Mouse (Mus musculus): ENCODE data around the gene Atp1b1.

Gene Atp1b1

GRCm38 (mm10) chr1:164467406-164467805, 9.3 kb upstream of the Atp1b1 start:
- no peak for DNase-seq (ENCODE audit: low spot score)

DNA sequence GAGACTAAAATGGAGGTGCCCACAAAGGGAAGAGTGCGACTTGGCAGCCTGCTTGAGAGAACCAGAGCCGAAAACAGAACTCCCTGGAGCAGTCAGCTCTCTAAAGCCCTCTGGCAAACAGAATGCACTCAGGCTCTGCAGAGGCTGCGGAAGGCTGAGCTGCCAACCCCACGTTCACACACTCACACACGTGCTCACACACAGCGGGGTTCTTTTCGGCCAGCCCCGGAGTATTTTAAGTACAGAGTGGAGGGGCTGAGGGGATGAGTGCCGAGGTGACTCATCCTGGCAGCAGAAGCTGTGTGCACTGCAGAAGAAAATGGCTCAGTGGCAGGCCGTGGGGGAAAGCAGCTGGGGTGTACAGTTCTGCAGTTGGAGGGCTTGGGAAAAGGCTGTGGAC, 3.6 kb upstream of the Atp1b1 start:
- peak; percentile 57 for DNase-seq (ENCODE audit: low spot score)

GRCm38 (mm10) chr1:164460921-164461697, 3.0 kb upstream of the Atp1b1 start:
- peak; percentile 81 for DNase-seq (ENCODE audit: low spot score)

DNA sequence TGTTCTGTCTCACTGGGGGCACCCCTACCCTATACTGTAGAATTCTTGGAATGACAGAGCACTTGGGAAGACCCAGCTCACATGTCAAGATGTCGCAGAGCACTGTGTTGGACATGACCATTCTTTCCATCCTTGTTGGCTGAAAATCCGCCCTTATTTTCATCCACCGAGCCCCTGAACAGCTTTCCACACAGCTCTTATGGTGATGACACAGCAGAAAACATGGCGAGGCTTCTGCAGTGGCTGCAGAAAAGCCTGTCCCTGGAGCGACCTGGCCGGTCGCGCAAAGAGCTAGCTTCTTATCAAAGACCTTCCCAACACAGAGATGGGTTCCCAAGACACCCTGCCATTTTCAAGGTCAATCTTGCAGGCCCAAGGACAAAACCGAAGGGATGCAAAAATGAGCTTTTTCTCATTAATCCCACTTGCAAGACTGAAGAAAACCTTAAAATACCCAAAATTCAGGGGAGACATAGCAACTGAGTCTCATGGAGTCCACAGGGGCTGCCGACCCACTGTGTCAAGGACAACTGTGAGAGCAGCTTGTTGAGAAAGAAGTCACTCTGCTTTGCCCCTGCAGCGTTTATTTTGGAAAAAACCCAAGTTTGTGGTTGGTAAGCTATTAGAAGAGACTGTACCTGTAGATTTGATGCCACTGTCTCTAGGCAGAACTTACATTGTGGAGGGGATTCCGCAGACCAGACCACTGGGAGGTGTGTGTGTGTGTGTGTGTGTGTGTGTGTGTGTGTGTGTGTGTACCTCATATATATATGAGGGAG, 1.2 kb upstream of the Atp1b1 start:
- peak; percentile 57 for DNase-seq (ENCODE audit: low spot score)

DNA sequence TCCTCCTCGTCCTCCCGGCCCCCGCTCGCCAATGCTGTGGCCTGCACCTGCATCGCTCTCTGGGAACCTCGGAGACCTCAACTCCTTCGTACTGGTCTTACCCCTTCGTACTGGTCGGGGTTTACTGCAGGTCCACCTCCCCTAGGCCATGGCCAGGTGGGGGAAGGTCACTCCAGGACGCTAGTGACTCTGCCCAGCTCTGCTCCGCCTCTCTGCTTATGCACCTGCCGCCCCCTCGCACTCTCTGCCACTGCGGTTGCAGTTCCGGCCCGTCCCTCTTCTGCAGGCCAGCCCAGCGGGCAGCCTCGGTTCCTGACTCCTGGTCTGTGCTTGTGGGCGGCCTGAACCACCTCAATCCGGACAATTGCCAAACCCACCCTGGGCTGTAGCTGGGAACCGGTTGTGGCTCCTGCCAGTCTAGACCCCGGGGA, 481 bp upstream of the Atp1b1 start:
- DNase-seq (ENCODE audit: low spot score), result peak; percentile 84

- peak; percentile 55 for DNase-seq (ENCODE audit: low spot score)
Observed at GRCm38 (mm10) chr1:164457531-164458244, 467 bp downstream of the Atp1b1 start.

- DNase-seq (ENCODE audit: low spot score), result no peak
Observed at GRCm38 (mm10) chr1:164456731-164457130, 1.4 kb downstream of the Atp1b1 start.

DNA sequence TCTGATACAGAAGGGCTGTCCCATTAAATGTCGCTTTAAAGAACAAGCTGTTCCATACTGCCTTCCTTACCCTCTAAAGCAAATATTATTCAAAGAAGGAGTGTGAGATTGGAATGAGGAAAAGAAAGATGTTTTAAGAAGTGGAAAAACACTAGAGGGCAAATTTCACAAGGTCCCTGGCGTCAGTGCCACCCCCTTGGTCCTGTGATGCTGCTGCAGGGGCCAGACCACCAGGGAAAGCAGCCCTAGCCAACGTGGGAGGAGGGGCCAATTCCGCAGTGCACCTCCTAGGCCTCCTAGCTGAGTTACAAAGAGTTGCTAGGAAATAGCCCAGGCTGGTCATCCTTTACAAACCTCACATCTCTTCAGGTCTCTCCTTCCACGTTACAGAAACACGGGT, 2.1 kb downstream of the Atp1b1 start:
- DNase-seq (ENCODE audit: low spot score), result peak; percentile 80

GRCm38 (mm10) chr1:164455614-164456013, 2.5 kb downstream of the Atp1b1 start:
- no peak for DNase-seq (ENCODE audit: low spot score)

- peak; percentile 66 for DNase-seq (ENCODE audit: low spot score)
Observed at GRCm38 (mm10) chr1:164454747-164455400, 3.3 kb downstream of the Atp1b1 start.

GRCm38 (mm10) chr1:164453739-164454138, 4.4 kb downstream of the Atp1b1 start:
- DNase-seq (ENCODE audit: low spot score), result no peak

DNA sequence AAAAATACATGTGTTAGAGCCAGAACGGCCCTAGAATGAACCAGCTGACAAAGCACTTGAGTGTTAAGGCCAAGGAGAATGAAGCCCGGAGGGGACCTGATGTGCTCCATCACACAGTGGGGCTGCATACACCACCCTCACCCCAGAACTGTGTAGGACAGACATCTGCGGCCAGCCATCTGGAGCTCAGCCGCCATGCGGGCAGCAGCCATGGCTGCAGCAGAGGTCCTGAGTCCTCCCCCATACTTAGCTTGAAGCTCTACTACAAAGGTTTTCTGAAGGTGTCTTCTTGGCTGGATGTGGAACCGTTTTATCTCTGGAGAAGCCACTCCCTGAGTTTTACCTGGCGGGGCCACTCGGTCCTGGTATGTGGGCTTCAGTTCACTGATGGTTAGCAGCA, 5.0 kb downstream of the Atp1b1 start:
- DNase-seq (ENCODE audit: low spot score), result no peak

GRCm38 (mm10) chr1:164452580-164452979, 5.6 kb downstream of the Atp1b1 start:
- DNase-seq (ENCODE audit: low spot score), result no peak

DNA sequence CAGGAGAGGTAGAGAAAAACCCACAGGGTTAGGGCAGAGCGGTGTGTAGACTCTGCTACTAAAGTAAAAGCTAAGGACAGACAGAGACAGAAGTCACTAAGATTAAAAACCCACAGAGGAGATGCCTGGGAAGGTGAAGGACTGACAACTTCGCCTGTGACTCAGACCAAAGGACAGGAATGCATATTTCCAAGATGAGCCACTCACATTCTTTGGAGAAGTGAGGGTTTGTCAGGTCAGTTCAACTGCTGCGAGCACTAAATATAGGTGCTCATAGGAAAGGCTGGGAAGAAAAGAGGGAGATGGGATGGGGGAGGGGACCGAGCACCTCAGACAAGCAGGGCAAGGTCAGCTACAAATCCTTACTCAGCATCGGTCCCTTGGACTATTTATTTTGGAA, 6.8 kb downstream of the Atp1b1 start:
- DNase-seq (ENCODE audit: low spot score), result no peak

DNA sequence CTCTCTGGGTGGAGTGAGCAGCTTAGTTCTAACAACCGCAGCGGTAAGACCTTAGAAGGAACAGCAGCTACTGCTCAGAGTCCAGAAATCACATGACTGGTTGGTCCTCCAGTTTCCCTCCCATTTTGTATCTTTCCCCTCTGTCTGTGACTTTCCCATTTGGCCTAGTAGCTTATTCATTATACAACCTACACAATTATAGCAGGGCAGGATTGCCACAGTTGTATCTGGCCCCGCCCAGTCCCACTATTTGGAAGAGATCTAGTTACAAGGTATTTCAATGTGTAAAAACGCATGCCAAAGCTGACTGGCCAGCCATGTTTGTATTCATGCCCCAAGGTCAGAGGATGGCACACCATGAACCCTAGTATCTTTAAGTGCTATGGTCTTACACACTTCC, 7.5 kb downstream of the Atp1b1 start:
- no peak for DNase-seq (ENCODE audit: low spot score)

DNA sequence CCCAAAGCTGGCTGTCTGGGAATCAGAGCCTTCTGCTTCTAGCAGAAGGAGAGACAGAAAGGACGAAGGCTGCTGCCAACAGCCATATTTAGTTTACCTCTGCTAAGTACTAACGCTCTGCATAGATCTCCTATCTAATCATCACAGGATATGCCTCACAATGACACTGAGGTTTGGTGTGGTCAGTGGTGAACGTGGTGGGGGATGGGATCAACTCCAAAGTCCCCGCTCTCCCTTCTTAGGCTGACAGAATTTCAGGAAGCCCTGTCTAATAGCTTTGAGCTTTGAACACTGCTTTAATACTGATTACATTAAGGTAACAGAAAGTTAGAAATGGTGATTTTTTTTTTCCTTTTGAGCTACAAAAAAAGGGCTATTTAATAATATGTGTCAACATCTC, 7.9 kb downstream of the Atp1b1 start:
- DNase-seq (ENCODE audit: low spot score), result no peak

DNA sequence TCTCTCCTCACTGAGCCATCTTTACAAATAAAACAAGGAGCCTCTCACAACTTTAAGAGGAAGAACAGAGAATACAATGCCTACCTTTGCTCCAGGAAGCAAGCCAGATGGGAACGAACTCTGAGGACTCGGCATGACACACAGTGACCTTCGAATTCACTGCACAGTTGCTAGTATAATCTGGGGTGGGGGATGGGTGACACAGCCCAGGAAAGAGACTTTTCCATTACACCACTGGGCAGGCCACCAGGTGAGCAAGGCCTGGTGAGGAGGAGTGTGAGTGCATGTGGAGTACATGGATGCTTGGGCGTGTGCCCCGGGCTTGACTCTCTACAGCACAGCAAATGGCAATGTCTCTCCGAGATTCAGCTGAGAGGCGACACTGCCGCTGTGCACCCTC, 8.5 kb downstream of the Atp1b1 start:
- no peak for DNase-seq (ENCODE audit: low spot score)

GRCm38 (mm10) chr1:164447521-164447920, 10.6 kb downstream of the Atp1b1 start:
- no peak for DNase-seq (ENCODE audit: low spot score)

- no peak for DNase-seq (ENCODE audit: low spot score)
Observed at GRCm38 (mm10) chr1:164446535-164446934, 11.6 kb downstream of the Atp1b1 start.

DNA sequence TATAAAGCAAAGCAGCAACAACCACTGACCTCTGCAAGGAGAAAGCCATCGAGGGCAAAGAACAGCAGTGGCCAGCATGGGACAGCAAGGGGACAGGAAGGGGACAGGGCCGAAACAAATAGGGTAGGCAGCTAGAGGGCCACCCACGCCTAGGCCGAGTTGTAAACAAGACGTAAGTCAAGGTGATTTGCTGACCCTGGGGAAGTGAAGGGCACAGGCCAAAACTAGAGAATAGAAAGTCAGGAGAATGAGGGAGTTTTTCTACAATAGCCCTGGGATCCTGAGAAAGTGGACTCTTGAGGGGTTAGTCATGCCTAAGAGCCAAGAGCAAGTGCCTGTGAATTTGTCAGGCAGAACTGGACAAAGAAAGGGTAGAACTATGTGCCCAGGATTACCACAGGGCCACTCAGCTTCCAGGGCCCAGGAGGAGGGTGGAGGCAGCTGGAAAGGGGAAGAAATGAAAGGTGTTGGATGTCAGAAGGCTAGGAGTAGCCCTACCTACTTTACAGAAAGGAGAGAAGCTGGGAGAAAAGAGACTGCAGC, 12.5 kb downstream of the Atp1b1 start:
- DNase-seq (ENCODE audit: low spot score), result no peak

DNA sequence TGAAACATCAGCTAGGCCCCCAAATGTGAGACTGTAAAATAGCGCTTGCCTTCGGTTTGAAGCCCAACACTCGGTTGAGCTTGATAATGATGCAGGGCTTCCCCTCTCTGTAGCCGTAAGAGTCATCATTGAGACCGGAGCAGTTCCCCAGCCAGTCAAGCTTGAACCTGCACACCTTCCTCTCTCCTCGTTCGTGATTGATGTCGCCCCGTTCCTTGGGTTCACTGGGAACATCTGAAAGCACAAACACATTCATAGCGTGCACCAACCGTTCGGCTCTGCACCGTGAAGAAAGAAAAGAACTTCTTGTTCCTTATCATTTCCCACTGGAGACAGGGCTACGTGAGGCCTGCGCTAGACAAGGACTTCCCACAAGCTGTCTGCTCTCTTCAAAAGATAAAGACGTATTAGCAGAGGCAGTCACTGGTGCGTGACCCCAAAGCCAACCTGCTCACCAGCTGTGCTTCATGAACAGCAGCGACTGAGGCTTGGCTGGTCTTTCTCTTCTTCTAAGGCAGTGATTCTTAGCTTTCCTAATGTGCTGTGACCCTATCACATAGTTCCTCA, 16.7 kb downstream of the Atp1b1 start:
- no peak for DNase-seq (ENCODE audit: low spot score)

Data from lung, postnatal 25 days (tissue).